Mouse (Mus musculus) forelimb bud, embryonic 11.5 days (tissue): ENCODE measurements at regions not wholly inside any gene's neighbourhood (a gene's known extent, or its start where the extent isn't known, plus 50 kb on each side); places are given as distances from the start of the nearest gene placed in this dataset.

Experiments
- DNase-seq: peaks from one replicate; pipeline ENCODE4 v3.0.0-alpha.2; 2012; ENCODE audit warnings: low read depth, low spot score

- no peak for DNase-seq
Measured at GRCm38 (mm10) chr4:84218961-84219360, 456.1 kb downstream of the Bnc2 start.

DNA sequence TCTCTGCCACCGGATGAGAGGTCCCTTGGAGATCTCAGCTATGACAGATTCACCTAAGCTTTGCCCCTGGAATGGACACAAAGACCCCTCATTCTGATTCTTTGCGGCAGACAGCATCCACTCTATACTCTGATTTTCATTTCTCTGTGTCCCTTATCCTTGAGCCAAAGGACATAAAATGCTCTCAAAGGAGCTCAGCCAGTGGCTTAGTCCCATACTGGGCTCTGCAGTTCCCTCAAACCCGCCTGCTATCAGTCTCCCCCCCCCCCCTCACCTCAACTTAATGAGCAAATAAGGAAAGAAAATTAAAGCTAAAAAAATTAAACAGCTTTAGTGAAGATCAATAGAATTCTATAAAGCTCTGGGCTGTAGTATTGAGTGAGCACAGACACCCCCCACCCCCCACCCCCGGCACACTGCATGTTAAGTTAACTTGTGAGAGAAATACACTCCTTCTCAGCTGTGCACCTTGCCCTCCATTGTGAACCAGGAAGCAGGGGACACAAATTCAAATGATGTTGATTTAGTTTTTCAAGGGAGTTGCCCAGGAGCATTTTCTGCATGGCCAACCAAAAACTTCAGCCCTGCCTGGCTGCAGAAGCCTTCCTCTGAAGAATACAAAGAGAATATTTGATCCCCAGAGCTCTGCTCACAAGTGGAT, 452.9 kb downstream of the Bnc2 start:
- DNase-seq: no peak

GRCm38 (mm10) chr4:84222805-84223335, 452.2 kb downstream of the Bnc2 start:
- no peak for DNase-seq

- no peak for DNase-seq
Measured at GRCm38 (mm10) chr4:84224556-84224955, 450.5 kb downstream of the Bnc2 start.
